Mouse (Mus musculus): Measurements from ENCODE around the gene Snrnp200. TPM values are rescaled to one million over a fixed set of nuclear protein-coding genes. Genes with fewer than 3 reads are reported as not detected.
"Not testable (repeated sequence)": the region's sequence is repeated elsewhere in the genome, so short reads cannot be mapped to it uniquely, and the experiment has no call there.

Snrnp200 gene
- total RNA-seq (2015): 51.3 and 54.3 TPM in 2 replicates
- total RNA-seq (2017): 124 and 133 TPM in 2 replicates

DNA sequence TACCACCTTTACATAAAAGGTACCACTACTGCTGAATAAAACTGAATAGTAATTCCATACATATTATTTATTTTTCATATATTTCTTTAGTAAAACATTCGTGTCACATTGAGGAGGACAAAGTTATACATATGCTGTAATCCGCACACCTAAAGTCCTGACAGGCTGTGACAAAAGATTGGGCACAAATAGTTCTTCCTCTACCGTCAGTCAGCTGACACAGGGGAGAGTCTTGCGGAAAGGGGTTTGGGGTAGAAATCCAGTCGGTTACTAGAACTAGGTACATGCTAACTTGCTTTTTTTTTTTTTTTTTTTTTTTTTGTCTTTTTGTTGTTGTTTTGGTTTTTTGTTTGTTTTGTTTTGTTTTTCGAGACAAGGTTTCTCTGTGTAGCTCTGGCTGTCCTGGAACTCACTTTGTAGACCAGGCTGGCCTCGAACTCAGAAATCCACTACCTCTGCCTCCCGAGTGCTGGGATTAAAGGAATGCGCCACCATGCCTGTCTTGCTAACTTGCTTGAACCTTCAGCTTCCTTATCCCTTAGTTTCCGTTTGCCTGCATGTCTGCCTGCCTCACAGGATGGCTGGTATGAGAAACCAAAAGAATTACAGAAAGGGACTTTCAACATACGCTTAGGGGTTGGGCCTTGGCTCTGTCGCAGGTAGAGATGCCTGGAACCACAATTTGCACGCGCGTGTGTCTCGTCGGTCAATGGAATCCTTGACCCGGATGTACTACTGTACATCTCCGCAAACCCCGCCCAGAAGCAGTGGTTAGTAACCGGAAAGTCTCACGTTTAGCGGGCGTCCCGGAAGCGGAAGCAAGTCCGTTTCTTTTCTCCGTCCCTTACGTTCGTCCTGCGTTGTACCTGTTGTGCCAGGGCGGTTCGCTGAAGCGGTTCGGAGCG is at the start of gene Snrnp200, which contains the start of gene 1810024B03Rik:
Snrnp200 (plus strand) TSS at position 840 of the 905 bp plus-strand sequence.
1810024B03Rik (minus strand) TSS at position 734 of the 905 bp plus-strand sequence.
- ATAC-seq (ENCODE audit: poor library complexity, severe bottlenecking): peak; percentile 96

DNA sequence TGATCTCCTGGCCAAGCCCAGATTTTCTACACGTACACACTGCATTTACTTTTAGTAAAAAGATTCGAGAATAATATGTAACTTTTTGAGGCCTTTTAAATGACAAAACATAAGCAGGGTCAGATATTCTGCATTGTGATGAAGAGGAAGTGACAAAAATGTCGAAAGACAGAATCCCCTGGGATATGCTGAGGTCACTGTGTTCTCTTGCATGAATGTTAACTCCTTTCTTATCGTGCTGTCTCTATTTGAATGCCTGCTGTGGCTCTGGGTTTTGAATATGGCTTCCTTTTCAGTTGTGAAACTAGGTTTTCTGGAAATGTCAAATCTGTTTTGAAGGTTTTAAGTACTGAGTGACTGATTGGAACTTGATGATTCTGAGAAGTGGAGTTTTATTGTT is 42.5 kb upstream of the Snrnp200 start:
- ATAC-seq (ENCODE audit: poor library complexity, severe bottlenecking): no peak

DNA sequence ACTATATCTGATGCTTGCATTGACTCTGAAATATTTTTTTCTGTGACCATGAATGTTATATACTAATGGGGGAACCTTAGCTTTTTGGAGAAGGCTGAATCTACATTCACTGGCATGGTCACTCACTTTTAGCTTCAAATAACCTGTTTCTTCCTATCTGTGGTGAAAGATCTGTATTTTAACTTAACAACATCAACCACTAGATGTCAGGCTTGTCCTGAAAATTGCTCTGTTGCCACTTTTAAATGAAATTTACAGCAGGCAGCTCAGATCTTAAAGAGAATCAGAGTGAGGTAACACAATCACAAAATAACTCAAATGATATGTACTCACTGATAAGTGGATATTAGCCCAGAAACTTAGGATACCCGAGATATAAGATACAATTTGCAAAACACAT is 41.9 kb upstream of the Snrnp200 start:
- ATAC-seq (ENCODE audit: poor library complexity, severe bottlenecking): peak; percentile 56

DNA sequence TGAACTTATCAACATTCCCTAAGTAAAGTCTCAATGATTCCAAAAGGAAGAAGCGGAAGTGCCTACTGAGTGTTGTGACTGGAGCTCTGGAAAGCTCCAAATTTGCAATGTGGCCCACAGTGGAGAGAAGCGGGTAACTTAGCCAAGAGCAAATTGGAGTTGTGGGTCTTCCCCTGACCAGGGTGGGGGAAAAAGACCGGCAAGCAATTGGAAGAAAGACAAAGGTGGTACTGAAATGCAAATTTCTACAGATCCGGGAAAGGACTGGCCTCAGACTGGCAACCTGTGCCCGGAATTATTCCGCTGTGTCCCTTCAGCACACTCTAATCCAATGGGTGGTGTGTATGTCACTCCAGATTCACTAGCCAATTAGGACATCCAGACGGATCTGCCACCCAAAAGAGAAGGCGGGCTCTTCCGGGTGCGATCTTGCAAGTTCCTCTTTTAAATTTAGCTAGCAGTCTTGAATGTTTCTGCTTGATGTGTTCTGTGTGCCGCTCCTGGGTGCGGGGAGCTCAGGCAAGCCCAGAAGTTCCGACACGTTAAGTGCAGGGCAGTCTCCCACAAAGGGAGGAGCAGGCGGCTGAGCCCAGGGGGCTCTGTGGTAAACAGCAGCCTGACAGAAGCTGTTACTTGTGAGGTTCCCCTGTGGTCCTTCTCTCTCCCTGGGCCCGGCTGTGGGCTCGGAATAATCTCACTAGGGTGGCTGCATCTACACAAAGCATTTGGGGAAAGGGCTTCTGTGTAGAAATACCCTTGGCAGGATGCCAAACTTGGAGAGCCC is 25.4 kb upstream of the Snrnp200 start:
- ATAC-seq (ENCODE audit: poor library complexity, severe bottlenecking): peak; percentile 99

DNA sequence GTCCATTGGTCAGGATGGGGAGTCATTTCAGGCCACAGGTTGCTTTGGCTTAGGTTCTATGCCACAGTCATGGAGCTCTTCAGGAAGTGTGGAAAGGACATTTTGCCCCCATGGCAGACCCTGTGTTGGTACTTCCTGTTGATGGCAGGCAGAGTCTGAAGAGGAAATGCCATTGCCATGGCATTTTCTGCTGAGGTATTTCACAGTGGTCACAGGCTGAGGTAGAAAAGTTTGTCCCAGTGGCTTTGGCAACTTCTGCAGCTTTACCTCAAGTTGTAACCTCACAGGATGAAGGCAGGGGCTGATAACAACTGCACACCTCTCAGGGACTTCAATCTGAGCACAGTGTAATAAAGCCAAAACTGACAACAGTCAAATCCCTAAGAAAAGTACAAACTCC is 18.6 kb upstream of the Snrnp200 start:
- no peak for ATAC-seq (ENCODE audit: poor library complexity, severe bottlenecking)

DNA sequence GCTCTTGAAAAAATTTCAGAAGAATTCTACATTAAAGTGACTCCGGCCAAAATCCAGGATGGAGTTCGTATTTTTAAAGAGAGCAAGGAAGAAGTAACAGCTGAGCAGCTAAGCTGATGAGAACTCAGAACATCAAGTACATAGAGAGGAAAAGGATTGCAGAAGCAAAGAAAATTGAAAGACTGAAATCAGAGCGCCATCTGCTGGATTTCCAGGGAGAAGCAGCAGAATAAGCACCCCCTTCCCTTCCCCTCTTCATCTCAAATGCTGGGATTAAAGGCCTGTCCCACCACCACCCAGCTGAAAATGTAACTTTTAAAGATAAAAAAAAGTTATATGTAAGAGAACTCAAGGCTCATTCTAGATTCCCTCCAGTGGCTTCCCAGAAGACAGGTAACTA is 3.3 kb upstream of the Snrnp200 start:
- peak; percentile 34; the same call in 1 of the 2 replicates for ATAC-seq (ENCODE audit: poor library complexity, severe bottlenecking)

DNA sequence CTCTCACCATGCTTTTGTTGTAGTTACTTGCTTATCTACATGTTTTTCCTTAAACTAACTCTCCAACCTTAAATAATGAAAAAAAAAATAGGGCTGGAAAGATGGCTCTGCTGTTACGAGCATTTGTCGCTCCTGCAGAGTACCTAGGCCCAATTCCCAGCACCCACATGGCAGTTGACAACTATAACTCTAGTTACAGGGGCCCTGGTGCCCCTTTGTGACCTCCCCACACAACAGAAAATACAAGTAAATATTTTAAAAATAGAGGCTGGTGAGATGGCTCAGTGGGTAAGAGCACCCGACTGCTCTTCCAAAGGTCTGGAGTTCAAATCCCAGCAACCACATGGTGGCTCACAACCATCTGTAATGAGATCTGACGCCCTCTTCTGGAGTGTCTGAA is 2.2 kb upstream of the Snrnp200 start:
- not testable (repeated sequence) for ATAC-seq (ENCODE audit: poor library complexity, severe bottlenecking)

DNA sequence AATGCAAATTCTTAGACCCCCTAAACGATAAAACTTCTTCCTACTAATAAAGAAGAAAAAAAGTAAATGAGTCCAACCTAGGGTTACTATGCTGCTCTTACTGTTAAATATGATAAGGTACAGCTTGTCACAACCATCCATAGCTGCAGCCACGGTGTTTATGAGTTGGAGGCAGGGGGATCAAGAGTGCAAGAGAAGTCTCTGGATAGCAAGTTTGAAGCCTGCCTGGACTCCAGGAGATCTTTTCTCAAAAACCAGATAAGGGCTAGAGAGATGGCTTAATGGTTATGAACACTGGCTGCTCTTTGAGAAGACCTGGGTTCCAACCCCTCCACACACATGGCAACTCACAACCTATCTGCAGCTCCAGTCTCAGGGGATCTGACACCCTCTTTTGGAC is 1.3 kb upstream of the Snrnp200 start:
- ATAC-seq (ENCODE audit: poor library complexity, severe bottlenecking): no peak

DNA sequence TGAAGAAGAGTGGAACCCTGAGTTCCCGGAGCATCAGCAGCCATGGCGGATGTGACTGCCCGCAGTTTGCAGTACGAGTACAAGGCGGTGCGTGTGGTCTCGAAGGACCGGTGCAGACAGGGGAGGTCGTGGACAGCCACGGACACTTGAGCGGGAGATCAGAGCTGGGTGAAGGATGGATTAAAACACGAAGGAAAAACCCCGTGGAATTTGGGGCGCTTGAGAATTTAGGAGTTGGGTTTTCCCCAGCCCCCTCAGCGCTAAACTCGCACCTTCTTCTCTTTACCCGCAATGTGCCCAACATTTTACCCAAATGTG is 225 bp downstream of the Snrnp200 start:
- ATAC-seq (ENCODE audit: poor library complexity, severe bottlenecking): no peak

DNA sequence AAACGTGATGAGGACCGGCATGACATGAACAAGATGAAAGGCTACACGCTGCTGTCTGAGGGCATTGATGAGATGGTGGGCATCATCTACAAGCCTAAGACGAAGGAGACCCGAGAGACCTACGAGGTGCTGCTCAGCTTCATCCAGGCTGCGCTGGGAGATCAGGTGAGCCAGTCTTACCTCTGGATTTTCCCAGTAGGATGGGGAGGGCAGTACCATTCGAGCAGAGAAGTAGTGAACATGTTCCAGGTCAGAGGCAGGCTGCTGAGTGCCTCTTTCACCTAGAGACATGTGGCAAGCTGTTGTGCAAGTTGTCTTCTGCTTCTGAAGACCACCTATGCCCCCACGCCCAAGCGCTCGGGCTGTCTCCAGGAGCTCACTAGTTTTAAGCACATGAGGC is 2.5 kb downstream of the Snrnp200 start:
- ATAC-seq (ENCODE audit: poor library complexity, severe bottlenecking): no peak

DNA sequence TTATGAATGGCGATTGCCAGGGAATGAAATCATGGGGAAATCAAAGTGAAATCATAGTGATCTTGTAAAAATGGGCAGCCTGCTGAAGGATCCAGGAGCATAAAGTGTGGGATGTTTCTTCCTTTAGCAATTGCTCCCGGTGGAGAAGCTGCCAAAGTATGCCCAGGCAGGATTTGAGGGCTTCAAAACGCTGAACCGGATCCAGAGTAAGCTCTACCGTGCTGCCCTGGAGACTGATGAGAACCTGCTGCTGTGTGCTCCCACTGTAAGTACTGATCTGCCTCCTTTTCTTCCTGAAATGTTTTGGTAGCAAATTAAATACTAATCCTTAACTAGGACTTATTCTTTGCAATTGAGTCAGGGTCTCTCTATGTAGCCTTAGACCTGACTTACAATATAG is 9.6 kb downstream of the Snrnp200 start:
- ATAC-seq (ENCODE audit: poor library complexity, severe bottlenecking): no peak

DNA sequence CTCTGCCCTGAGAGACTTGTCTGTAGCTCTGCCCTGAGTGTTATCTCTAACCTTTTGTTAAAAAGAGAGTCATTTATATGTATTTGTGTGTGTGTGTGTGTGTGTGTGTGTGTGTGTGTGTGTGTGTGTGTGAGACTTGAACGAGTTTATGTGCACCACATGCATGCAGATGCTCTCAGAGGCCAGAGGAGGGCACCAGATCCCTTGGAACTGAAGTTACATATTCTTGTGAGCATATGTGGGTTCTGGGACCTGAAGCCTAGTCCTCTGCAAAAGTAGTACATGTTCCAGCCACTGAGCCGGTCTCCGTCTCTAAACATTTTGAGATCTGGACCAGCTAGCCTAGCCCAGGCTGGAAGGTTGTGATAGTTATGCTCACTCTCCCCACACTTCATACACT is 17.1 kb downstream of the Snrnp200 start:
- no peak for ATAC-seq (ENCODE audit: poor library complexity, severe bottlenecking)

DNA sequence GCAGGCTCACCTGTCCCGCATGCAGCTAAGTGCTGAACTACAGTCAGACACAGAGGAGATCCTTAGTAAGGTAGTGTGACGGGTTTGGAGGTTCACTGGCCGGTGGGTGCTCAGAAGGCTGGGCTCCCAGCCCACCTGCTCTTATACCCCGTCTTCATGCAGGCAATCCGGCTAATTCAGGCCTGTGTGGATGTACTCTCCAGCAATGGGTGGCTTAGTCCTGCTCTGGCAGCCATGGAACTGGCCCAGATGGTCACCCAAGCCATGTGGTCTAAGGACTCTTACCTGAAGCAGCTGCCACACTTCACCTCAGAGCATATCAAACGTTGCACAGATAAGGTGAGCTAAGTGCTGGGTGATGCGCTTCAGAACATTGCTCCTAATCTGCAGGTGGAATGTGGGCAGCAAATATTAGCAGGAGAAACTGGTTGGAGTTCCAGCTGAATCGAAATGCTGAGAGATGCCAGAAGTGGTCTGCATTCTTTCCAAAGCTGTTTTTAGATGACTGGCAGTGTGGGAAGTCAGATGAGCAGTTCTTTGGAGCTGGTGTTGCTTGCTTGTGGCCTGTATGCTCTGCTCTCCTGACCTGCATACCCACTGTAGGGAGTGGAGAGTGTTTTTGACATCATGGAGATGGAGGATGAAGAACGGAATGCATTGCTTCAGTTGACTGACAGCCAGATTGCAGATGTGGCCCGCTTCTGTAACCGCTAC is 29.9 kb downstream of the Snrnp200 start:
- no peak for ATAC-seq (ENCODE audit: poor library complexity, severe bottlenecking)

DNA sequence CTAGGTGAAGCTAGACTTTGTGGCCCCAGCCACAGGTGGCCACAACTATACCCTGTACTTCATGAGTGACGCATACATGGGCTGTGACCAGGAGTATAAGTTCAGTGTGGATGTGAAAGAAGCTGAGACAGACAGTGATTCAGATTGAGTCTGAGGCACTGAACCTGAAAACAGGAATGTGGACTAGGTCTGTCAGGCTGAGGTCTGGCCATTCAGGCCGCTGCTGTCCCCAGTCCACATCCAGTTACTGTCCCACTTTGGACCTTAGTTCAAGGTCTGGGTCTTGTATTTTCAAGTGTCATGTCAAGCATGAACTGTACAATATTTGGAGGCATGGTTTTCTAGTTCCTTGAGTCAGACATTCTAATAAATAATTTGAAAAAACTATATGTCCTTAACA is 31.9 kb downstream of the Snrnp200 start:
- ATAC-seq (ENCODE audit: poor library complexity, severe bottlenecking): no peak

DNA sequence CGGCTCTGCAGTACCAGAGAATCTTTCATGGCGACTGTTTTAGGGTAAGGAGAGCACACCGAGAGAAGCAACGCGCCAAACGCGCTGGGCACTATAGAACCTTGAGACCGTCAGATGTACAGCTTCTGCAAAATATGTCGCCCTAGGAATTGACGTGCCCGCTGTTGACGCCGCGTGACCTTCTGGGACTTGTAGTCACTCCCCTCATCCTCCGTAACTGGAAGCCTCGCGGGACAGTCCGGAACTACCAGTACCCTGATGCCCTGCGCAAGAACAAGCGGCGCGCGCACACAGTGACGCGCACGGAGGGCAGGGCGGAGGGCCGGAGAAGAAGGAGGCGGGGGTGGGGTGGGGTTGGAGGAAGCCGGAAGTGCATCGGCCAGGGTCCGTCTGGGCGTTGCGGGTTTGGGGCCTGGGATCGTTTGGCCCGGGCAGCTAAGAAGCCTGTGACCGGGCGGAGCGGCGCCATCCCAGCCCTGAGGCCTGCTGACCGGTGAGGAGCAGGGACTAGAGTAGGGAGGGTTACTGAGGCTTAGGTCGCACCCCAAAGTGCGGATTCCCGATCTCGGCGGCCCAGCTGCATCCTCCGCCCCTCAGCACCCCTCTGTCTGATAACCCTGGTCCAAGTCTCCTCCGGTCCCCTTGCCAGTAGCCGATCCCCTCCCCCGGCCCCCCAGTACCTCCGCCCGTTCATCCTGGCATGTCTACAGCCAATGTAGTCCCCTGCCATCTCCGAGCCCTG is 39.6 kb downstream of the Snrnp200 start, which contains the start of the genes Ciao1 and Tmem127:
Ciao1 (minus strand) TSS at position 225 of the 742 bp plus-strand sequence.
Tmem127 (plus strand) TSS at position 317 of the 742 bp plus-strand sequence.
- ATAC-seq (ENCODE audit: poor library complexity, severe bottlenecking): peak; percentile 95

DNA sequence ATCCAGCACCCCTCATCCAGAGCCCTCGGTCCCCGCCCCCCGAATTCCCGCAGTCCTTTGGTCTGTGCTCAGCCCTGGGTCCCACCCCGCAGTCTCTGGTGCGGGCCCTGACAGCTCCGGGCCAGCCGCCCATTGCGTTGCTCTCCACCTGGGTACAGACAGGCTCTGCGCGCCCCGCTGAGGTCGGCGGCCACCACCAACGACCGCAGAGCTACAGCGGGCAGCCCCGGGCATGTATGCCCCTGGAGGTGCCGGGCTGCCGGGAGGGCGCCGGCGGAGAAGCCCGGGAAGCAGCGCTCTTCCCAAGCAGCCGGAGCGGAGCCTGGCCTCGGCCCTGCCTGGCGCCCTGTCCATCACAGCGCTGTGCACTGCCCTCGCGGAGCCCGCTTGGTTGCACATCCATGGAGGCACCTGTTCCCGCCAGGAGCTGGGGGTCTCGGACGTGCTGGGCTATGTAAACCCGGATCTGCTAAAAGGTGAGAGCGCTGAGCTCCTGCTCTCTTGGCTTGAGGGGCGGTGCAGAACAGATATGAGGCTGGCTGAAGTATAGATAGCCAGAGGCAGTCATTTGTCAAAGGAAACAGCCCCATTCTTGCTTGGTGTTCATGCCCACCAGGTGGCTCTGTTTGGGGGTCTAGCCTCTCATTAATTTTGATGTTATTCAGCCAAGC is 40.3 kb downstream of the Snrnp200 start:
- peak; percentile 8 for ATAC-seq (ENCODE audit: poor library complexity, severe bottlenecking)

DNA sequence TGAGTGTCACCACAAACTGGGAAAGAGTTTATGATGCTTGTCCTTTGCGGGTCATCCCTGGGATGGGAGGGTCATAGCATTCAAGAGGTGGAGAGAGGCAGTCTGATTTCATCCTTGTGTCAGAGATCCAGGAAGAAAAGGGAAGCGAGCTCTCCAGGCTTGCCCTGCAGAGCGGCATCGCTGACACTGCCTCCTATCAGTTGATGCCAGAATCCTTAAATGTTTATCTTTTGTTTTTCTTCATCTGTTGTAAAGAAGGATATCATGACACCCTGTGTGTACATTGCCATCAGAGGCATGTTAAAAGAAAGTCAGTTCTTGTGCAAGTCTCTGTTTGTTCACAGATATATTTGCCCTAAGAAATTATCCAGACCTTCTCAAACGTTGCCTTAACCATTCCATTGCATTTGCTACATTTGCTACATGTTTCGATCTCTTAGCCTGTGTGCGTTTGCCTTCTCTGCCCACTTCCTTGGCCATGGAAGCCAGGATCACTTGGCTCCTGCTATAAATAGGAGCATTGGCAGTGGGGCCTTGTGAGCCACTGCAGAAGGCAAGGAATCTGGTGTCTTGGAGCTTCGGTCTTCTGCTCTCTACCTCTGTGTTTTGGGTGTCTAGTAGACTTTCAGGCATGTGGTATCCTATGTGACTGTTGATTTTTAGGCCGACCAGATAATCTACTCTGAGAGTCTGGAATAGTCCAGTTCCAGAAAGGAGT is 42.3 kb downstream of the Snrnp200 start:
- no peak for ATAC-seq (ENCODE audit: poor library complexity, severe bottlenecking)

DNA sequence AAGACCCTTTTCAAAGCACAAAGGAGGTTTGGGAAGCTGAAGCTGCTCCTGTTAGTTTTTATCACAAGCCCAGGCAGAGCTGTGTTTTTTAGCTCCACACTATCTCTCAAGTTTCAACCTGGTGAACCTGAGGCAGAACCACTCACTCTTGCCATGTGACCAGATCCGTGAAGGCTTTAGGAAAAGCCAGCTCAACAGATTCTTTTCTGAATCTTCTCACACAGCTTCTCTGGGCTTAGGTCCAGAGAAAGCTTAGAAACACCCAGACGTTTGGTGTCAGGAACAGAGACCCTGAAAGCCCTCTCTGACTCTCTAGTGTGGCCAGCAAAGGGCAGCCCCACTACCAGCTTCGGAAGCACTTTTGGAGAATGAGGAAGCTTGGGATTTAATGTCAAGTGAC is 43.3 kb downstream of the Snrnp200 start:
- no peak for ATAC-seq (ENCODE audit: poor library complexity, severe bottlenecking)

DNA sequence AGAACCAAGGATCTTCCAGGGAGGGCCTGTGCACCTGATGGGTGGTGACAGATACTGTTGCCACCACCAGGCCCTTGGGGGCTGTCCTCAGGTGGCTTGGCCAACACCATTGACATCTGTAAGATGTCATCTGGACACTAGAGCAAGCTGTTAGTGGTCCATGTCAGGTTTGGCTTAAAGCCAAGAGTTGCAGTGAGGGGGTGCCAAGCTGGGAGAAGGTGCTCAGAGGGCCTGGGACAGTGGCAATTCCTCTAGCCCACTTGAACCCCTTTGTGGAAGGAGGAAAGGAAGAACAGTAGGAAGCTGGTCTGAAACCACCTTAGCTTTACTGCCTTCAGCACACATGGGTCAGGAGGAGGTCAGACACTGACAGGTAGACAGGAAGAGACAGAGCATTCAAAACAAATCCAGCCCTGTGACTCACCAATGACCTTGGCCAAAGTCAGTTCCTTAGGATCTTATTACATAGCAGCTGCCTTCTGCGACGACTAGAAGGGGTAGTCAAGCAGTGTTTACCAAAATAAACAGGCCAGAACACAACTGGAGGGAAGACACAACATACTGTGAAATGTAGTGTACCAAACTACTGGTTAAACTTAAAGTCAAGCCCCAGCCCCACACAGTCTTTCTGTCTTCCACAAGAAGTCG is 43.8 kb downstream of the Snrnp200 start:
- ATAC-seq (ENCODE audit: poor library complexity, severe bottlenecking): no peak

Measured in megakaryocyte, adult 5-6 weeks (primary cell).